Comparison of ENCODE assay signal across 12 mouse cellular contexts in the genomic region with DNA sequence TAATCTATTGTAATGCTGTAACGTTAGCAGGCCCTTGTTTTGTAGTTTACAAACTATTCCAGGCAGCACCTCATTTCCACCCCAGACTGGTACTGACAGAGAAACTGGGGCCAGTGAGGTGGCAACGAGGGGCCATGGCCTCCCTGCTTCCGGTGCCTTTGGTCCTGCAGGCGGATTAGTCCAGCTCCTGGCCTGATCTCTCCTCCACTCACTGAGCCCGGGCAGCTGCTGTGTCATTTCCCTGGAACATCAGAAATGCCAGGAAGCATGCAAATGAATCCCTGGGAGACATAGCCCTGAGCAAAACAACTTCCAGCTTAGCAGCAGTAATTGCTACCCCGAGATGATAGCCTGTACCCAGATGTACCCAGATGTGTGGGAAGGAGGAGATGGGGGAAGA. TPM values are rescaled to one million over a fixed set of nuclear protein-coding genes. Genes with fewer than 3 reads are reported as not detected.
DNase-seq lines count a peak whose midpoint lies in the region; ATAC-seq and TF ChIP-seq lines count a peak whose summit lies in the region.
"Had no signal": no experiment of that assay in that cellular context is flagged by ENCODE, and none has a peak within 500 bp of the region (broad histone marks: within the 10 kb centered on the region; RNA-seq: fewer than 3 reads in every experiment).

No protein-coding gene starts in this region.

- no peak for DNase-seq in heart, postnatal 0 days (ENCODE audit: low spot score)
- DNase-seq in heart, postnatal 25 days (ENCODE audit: low spot score) = no peak
- no peak for DNase-seq in thymus, postnatal 0 days (ENCODE audit: low spot score)
- DNase-seq in heart, postnatal 4 days = no peak
- DNase-seq: adrenal gland, postnatal 36 days had no signal

- intact Hi-C loops in heart, postnatal 25 days (cut with DNase I) = no loop called here

- H3K9ac ChIP-seq in heart, postnatal 0 days (replicated peaks; ENCODE audit: low read depth, low read length) = no peak overlapping the region
- H3K9ac ChIP-seq in hindbrain, embryonic 13.5 days = no peak overlapping the region
- H3K9ac ChIP-seq in neural tube, embryonic 15.5 days (replicated peaks) = no peak overlapping the region
- H3K9ac ChIP-seq: heart, embryonic 12.5 days had no signal

- TF ChIP-seq CTCF in heart, postnatal 0 days (IDR thresholded peaks at IDR 0.05; ENCODE audit: low read depth) = no peak
- no peak for TF ChIP-seq CTCF in cortical plate, adult 2 months (IDR thresholded peaks at IDR 0.05; ENCODE audit: extremely low read depth, insufficient read depth, low read length)

- H3K27ac ChIP-seq in heart, postnatal 0 days (ENCODE audit: low read depth) = peak overlapping the region; percentile 26
- peak overlapping the region; percentile 46; the same call in 1 of the 2 replicates for H3K27ac ChIP-seq in cortical plate, adult 2 months (ENCODE audit: insufficient read depth, low read length)
- peak overlapping the region; percentile 66 for H3K27ac ChIP-seq in hindbrain, embryonic 13.5 days
- 0 out of 2 replicates have a peak overlapping the region, but pooled peaks have one; percentile 23 for H3K27ac ChIP-seq in neural tube, embryonic 15.5 days (replicated peaks)
- H3K27ac ChIP-seq: kidney, postnatal 0 days had no signal

- H3K27me3 ChIP-seq in heart, postnatal 0 days (ENCODE audit: control insufficient read depth, insufficient read depth, low read length) = no peaks in the 10 kb centered on the region
- 0 out of 2 replicates have a peak, but pooled peaks cover 15% of the 10 kb centered on the region for H3K27me3 ChIP-seq in hindbrain, embryonic 13.5 days
- no peaks in the 10 kb centered on the region for H3K27me3 ChIP-seq in neural tube, embryonic 15.5 days (replicated peaks)

- no peak for ATAC-seq in heart, postnatal 0 days (ENCODE audit: insufficient read depth, low read depth)
- no peak for ATAC-seq in hindbrain, embryonic 13.5 days (ENCODE audit: low FRiP score)
- ATAC-seq in neural tube, embryonic 15.5 days (ENCODE audit: low FRiP score) = no peak
- ATAC-seq in megakaryocyte progenitor cell, adult 5-6 weeks (replicated peaks; ENCODE audit: poor library complexity) = no peak

- no peaks in the 10 kb centered on the region for H3K9me3 ChIP-seq in heart, postnatal 0 days (replicated peaks; ENCODE audit: control insufficient read depth, low read length)
- no peaks in the 10 kb centered on the region for H3K9me3 ChIP-seq in hindbrain, embryonic 13.5 days
- no peaks in the 10 kb centered on the region for H3K9me3 ChIP-seq in neural tube, embryonic 15.5 days (replicated peaks)
- H3K9me3 ChIP-seq: heart, embryonic 12.5 days had no signal

- H3K4me2 ChIP-seq in heart, postnatal 0 days (ENCODE audit: low read depth, low read length) = no peak overlapping the region
- H3K4me2 ChIP-seq in hindbrain, embryonic 13.5 days = no peak overlapping the region
- no peak overlapping the region for H3K4me2 ChIP-seq in neural tube, embryonic 15.5 days
- H3K4me2 ChIP-seq: heart, embryonic 12.5 days; liver, embryonic 11.5 days had no signal

- WGBS in heart, postnatal 0 days = 40% methylated on average over 6 of the region's 6 CpGs
- WGBS in hindbrain, embryonic 13.5 days = 27% methylated on average over 6 of the region's 6 CpGs
- WGBS in neural tube, embryonic 15.5 days = 40% methylated on average over 6 of the region's 6 CpGs

- TF ChIP-seq EP300 in heart, postnatal 0 days (IDR thresholded peaks at IDR 0.05; ENCODE audit: low read depth) = no peak

- TF ChIP-seq POLR2A in cortical plate, adult 2 months (IDR thresholded peaks at IDR 0.05; ENCODE audit: extremely low read depth, insufficient read depth, low read length) = no peak

- H3K4me3 ChIP-seq in heart, postnatal 0 days (ENCODE audit: low read depth, low read length) = no peak overlapping the region
- no peak overlapping the region for H3K4me3 ChIP-seq in cortical plate, adult 2 months (ENCODE audit: insufficient read depth, low read length)
- no peak overlapping the region for H3K4me3 ChIP-seq in hindbrain, embryonic 13.5 days
- H3K4me3 ChIP-seq in neural tube, embryonic 15.5 days (replicated peaks) = no peak overlapping the region
- H3K4me3 ChIP-seq: heart, embryonic 12.5 days had no signal

- no peaks in the 10 kb centered on the region for H3K4me1 ChIP-seq in heart, postnatal 0 days (ENCODE audit: control insufficient read depth, insufficient read depth)
- no peaks in the 10 kb centered on the region; the same call in 1 of the 2 replicates for H3K4me1 ChIP-seq in cortical plate, adult 2 months (ENCODE audit: control insufficient read depth, insufficient read depth, low read length)
- H3K4me1 ChIP-seq in hindbrain, embryonic 13.5 days (replicated peaks) = peaks cover 12% of the 10 kb centered on the region
- H3K4me1 ChIP-seq in neural tube, embryonic 15.5 days = peaks cover 5% of the 10 kb centered on the region

- no peaks in the 10 kb centered on the region for H3K36me3 ChIP-seq in heart, postnatal 0 days (replicated peaks; ENCODE audit: control insufficient read depth, insufficient read depth, low read length)
- no peaks in the 10 kb centered on the region for H3K36me3 ChIP-seq in hindbrain, embryonic 13.5 days
- no peaks in the 10 kb centered on the region for H3K36me3 ChIP-seq in neural tube, embryonic 15.5 days
- H3K36me3 ChIP-seq: heart, embryonic 12.5 days had no signal

RNA-seq across cellular contexts. Expression of a gene that starts 10.1 kb away (rescaled TPM):
- total RNA-seq in heart, postnatal 0 days (2014; rRNA removed; ENCODE audit: low replicate concordance) = 3.7 and 4.9 TPM in 2 replicates
- 1.3 and 1.8 TPM in 2 replicates for polyA plus RNA-seq in heart, postnatal 0 days (2015; fragmentation: Nextera tagmentation; extraction: Ambion mirVana)
- under 1 TPM; 0.42 to 0.47 TPM for total RNA-seq in heart, postnatal 25 days (2021)
- 0.08 and 0.10 TPM in 2 replicates for polyA plus RNA-seq in cortical plate, adult 2 months (2012; rRNA removed)
- polyA plus RNA-seq in hindbrain, embryonic 13.5 days (2015; fragmentation: Nextera tagmentation; extraction: Ambion mirVana) = 2.4 and 2.7 TPM in 2 replicates
- 1.1 and 3.4 TPM in 2 replicates for polyA plus RNA-seq in neural tube, embryonic 15.5 days (2015; fragmentation: Nextera tagmentation; extraction: Ambion mirVana)
- 22.3 and 29.5 TPM in 2 replicates for total RNA-seq in megakaryocyte progenitor cell, adult 5-6 weeks (2015)
- total RNA-seq in megakaryocyte progenitor cell, adult 5-6 weeks (2017) = 28.6 and 32.1 TPM in 2 replicates
- polyA plus RNA-seq in thymus, postnatal 0 days (2015; fragmentation: Nextera tagmentation; extraction: Ambion mirVana) = 10.4 and 11.3 TPM in 2 replicates
- 1 to 10 TPM; 6.3 to 7.4 TPM for total RNA-seq in heart, postnatal 4 days (2021)

RNA-seq across cellular contexts. Expression of a gene that starts 22.2 kb away (rescaled TPM):
- 985 and 1,055 TPM in 2 replicates for total RNA-seq in heart, postnatal 0 days (2014; rRNA removed; ENCODE audit: low replicate concordance)
- 388 and 415 TPM in 2 replicates for polyA plus RNA-seq in heart, postnatal 0 days (2015; fragmentation: Nextera tagmentation; extraction: Ambion mirVana)
- 100 to 1,000 TPM; 601 to 672 TPM for total RNA-seq in heart, postnatal 25 days (2021)
- 561 and 563 TPM in 2 replicates for polyA plus RNA-seq in cortical plate, adult 2 months (2012; rRNA removed)
- polyA plus RNA-seq in hindbrain, embryonic 13.5 days (2015; fragmentation: Nextera tagmentation; extraction: Ambion mirVana) = 440 and 450 TPM in 2 replicates
- 357 and 446 TPM in 2 replicates for polyA plus RNA-seq in neural tube, embryonic 15.5 days (2015; fragmentation: Nextera tagmentation; extraction: Ambion mirVana)
- total RNA-seq in megakaryocyte progenitor cell, adult 5-6 weeks (2015) = 4,640 and 4,664 TPM in 2 replicates
- total RNA-seq in megakaryocyte progenitor cell, adult 5-6 weeks (2017) = 2,298 and 2,758 TPM in 2 replicates
- polyA plus RNA-seq in thymus, postnatal 0 days (2015; fragmentation: Nextera tagmentation; extraction: Ambion mirVana) = 978 and 998 TPM in 2 replicates
- total RNA-seq in heart, postnatal 4 days (2021) = 1,000 to 10,000 TPM; 1,029 to 1,222 TPM

RNA-seq across cellular contexts. Expression of a gene that starts 47.7 kb away (rescaled TPM):
- not detected in 2 replicates for total RNA-seq in heart, postnatal 0 days (2014; rRNA removed; ENCODE audit: low replicate concordance)
- polyA plus RNA-seq in heart, postnatal 0 days (2015; fragmentation: Nextera tagmentation; extraction: Ambion mirVana) = 52.9 and 69.3 TPM in 2 replicates
- 10 to 100 TPM; 17.5 to 20.2 TPM for total RNA-seq in heart, postnatal 25 days (2021)
- polyA plus RNA-seq in cortical plate, adult 2 months (2012; rRNA removed) = 46.0 and 46.5 TPM in 2 replicates
- polyA plus RNA-seq in hindbrain, embryonic 13.5 days (2015; fragmentation: Nextera tagmentation; extraction: Ambion mirVana) = 82.0 and 83.3 TPM in 2 replicates
- polyA plus RNA-seq in neural tube, embryonic 15.5 days (2015; fragmentation: Nextera tagmentation; extraction: Ambion mirVana) = 69.9 and 71.6 TPM in 2 replicates
- total RNA-seq in megakaryocyte progenitor cell, adult 5-6 weeks (2015) = 54.6 and 65.3 TPM in 2 replicates
- 102 and 124 TPM in 2 replicates for total RNA-seq in megakaryocyte progenitor cell, adult 5-6 weeks (2017)
- 68.0 and 70.3 TPM in 2 replicates for polyA plus RNA-seq in thymus, postnatal 0 days (2015; fragmentation: Nextera tagmentation; extraction: Ambion mirVana)
- 10 to 100 TPM; 19.8 to 26.9 TPM for total RNA-seq in heart, postnatal 4 days (2021)
